Mouse (Mus musculus): ENCODE data around the gene Olfr959. TPM values are rescaled to one million over a fixed set of nuclear protein-coding genes. Genes with fewer than 3 reads are reported as not detected.

Gene Olfr959
- total and polyA plus RNA-seq, 3 experiments: 0.05 TPM; not detected in 2

GRCm38 (mm10) chr9:39557529-39558348, 17.6 kb downstream of the Olfr959 start:
- no peaks in the 10 kb centered on the region for H3K27me3 ChIP-seq (ENCODE audit: insufficient read depth, low read length)
- no peaks in the 10 kb centered on the region for H3K4me1 ChIP-seq (ENCODE audit: insufficient read depth, low read depth, low read length)
- ATAC-seq (ENCODE audit: extremely low read depth, insufficient number of reproducible peaks, low FRiP score, poor library complexity, severe bottlenecking) (no peak), DNase-seq (ENCODE audit: low spot score) (no peak)
- no peaks in the 10 kb centered on the region for H3K36me3 ChIP-seq (replicated peaks)
- no peaks in the 10 kb centered on the region for H3K9me3 ChIP-seq (replicated peaks)
- no peak overlapping the region for H3K4me3 ChIP-seq (ENCODE audit: low read depth, low read length)
- TF ChIP-seq TAL1 (conservative IDR thresholded peaks at IDR 0.05; ENCODE audit: low read depth, low read length) (no peak), CTCF (IDR thresholded peaks at IDR 0.05; ENCODE audit: low read depth, low read length) (no peak), POLR2AphosphoS5 (IDR thresholded peaks at IDR 0.05; ENCODE audit: insufficient replicate concordance, low read depth, low read length) (no peak), GATA1 (IDR thresholded peaks at IDR 0.05; ENCODE audit: borderline replicate concordance, low read length) (no peak), GATA2 (IDR thresholded peaks at IDR 0.05; ENCODE audit: borderline replicate concordance, low read depth, low read length) (no peak)

- H3K4me1 ChIP-seq (ENCODE audit: insufficient read depth, low read depth, low read length): no peaks in the 10 kb centered on the region
- H3K27me3 ChIP-seq (ENCODE audit: insufficient read depth, low read length): no peaks in the 10 kb centered on the region
- TF ChIP-seq GATA2 (IDR thresholded peaks at IDR 0.05; ENCODE audit: borderline replicate concordance, low read depth, low read length): no peak
- TF ChIP-seq GATA1 (IDR thresholded peaks at IDR 0.05; ENCODE audit: borderline replicate concordance, low read length): no peak
- TF ChIP-seq POLR2AphosphoS5 (IDR thresholded peaks at IDR 0.05; ENCODE audit: insufficient replicate concordance, low read depth, low read length): no peak
- no peak for TF ChIP-seq CTCF (IDR thresholded peaks at IDR 0.05; ENCODE audit: low read depth, low read length)
- no peak for TF ChIP-seq TAL1 (conservative IDR thresholded peaks at IDR 0.05; ENCODE audit: low read depth, low read length)
- ATAC-seq (ENCODE audit: extremely low read depth, insufficient number of reproducible peaks, low FRiP score, poor library complexity, severe bottlenecking): no peak
- no peak for DNase-seq (ENCODE audit: low spot score)
- no peaks in the 10 kb centered on the region for H3K9me3 ChIP-seq (replicated peaks)
- no peaks in the 10 kb centered on the region for H3K36me3 ChIP-seq (replicated peaks)
- H3K4me3 ChIP-seq (ENCODE audit: low read depth, low read length): no peak within 1 kb of the TSS
These were observed 21.4 kb downstream of the Olfr959 start, which contains the start of gene Olfr958 for GRCm38 (mm10) chr9:39553946-39554345. Olfr958 (minus strand) TSS chr9:39554054.

GRCm38 (mm10) chr9:39550806-39551205, 24.6 kb downstream of the Olfr959 start:
- no peak for ATAC-seq (ENCODE audit: extremely low read depth, insufficient number of reproducible peaks, low FRiP score, poor library complexity, severe bottlenecking)
- Histone ChIP-seq H3K9me3 (replicated peaks) (no peaks in the 10 kb centered on the region), H3K4me1 (ENCODE audit: insufficient read depth, low read depth, low read length) (no peaks in the 10 kb centered on the region), H3K27me3 (ENCODE audit: insufficient read depth, low read length) (no peaks in the 10 kb centered on the region), H3K36me3 (replicated peaks) (no peaks in the 10 kb centered on the region), H3K4me3 (ENCODE audit: low read depth, low read length) (no peak overlapping the region)
- TF ChIP-seq CTCF (IDR thresholded peaks at IDR 0.05; ENCODE audit: low read depth, low read length) (no peak), GATA1 (IDR thresholded peaks at IDR 0.05; ENCODE audit: borderline replicate concordance, low read length) (no peak), POLR2AphosphoS5 (IDR thresholded peaks at IDR 0.05; ENCODE audit: insufficient replicate concordance, low read depth, low read length) (no peak), TAL1 (conservative IDR thresholded peaks at IDR 0.05; ENCODE audit: low read depth, low read length) (no peak)
- no peak for DNase-seq (ENCODE audit: low spot score)

- no peaks in the 10 kb centered on the region for H3K36me3 ChIP-seq (replicated peaks)
- no peaks in the 10 kb centered on the region for H3K9me3 ChIP-seq (replicated peaks)
- ATAC-seq (ENCODE audit: extremely low read depth, insufficient number of reproducible peaks, low FRiP score, poor library complexity, severe bottlenecking): no peak
- no peak overlapping the region for H3K4me3 ChIP-seq (ENCODE audit: low read depth, low read length)
- H3K27me3 ChIP-seq (ENCODE audit: insufficient read depth, low read length): no peaks in the 10 kb centered on the region
- no peak for DNase-seq (ENCODE audit: low spot score)
- no peaks in the 10 kb centered on the region for H3K4me1 ChIP-seq (ENCODE audit: insufficient read depth, low read depth, low read length)
- no peak for TF ChIP-seq TAL1 (conservative IDR thresholded peaks at IDR 0.05; ENCODE audit: low read depth, low read length)
- no peak for TF ChIP-seq GATA1 (IDR thresholded peaks at IDR 0.05; ENCODE audit: borderline replicate concordance, low read length)
- no peak for TF ChIP-seq CTCF (IDR thresholded peaks at IDR 0.05; ENCODE audit: low read depth, low read length)
- TF ChIP-seq POLR2AphosphoS5 (IDR thresholded peaks at IDR 0.05; ENCODE audit: insufficient replicate concordance, low read depth, low read length): no peak
- TF ChIP-seq GATA2 (IDR thresholded peaks at IDR 0.05; ENCODE audit: borderline replicate concordance, low read depth, low read length): no peak
These were observed 51.6 kb downstream of the Olfr959 start for GRCm38 (mm10) chr9:39523616-39524285.

Other genes with a start within 250 kb of the Olfr959 start
- gene Olfr948, start 249.5 kb downstream of the Olfr959 start, total RNA-seq (2014; fragmentation: Nextera tagmentation): not detected in 2 replicates
- gene Olfr948, start 249.5 kb downstream of the Olfr959 start, total RNA-seq (2017): under 0.01 and 0.06 TPM in 2 replicates
- not detected in 2 replicates for gene Olfr948, start 249.5 kb downstream of the Olfr959 start, polyA plus RNA-seq (2012)
- gene Olfr951, start 188.2 kb downstream of the Olfr959 start, total RNA-seq (2014; fragmentation: Nextera tagmentation): not detected in 2 replicates
- 0.22 TPM in 1 of 2 replicates, not detected in the other for gene Olfr951, start 188.2 kb downstream of the Olfr959 start, total RNA-seq (2017)
- not detected in 2 replicates for gene Olfr951, start 188.2 kb downstream of the Olfr959 start, polyA plus RNA-seq (2012)
- not detected in 2 replicates for gene Olfr952, start 148.4 kb downstream of the Olfr959 start, total RNA-seq (2014; fragmentation: Nextera tagmentation)
- not detected in 2 replicates for gene Olfr952, start 148.4 kb downstream of the Olfr959 start, total RNA-seq (2017)
- gene Olfr952, start 148.4 kb downstream of the Olfr959 start, polyA plus RNA-seq (2012): not detected in 2 replicates
- not detected in 2 replicates for gene Olfr954, start 118.9 kb downstream of the Olfr959 start, total RNA-seq (2014; fragmentation: Nextera tagmentation)
- gene Olfr954, start 118.9 kb downstream of the Olfr959 start, total RNA-seq (2017): 0.06 and 0.11 TPM in 2 replicates
- gene Olfr954, start 118.9 kb downstream of the Olfr959 start, polyA plus RNA-seq (2012): not detected in 2 replicates
- gene Olfr955, start 103.6 kb downstream of the Olfr959 start, total RNA-seq (2014; fragmentation: Nextera tagmentation): not detected in 2 replicates
- 0.17 TPM in 1 of 2 replicates, not detected in the other for gene Olfr955, start 103.6 kb downstream of the Olfr959 start, total RNA-seq (2017)
- gene Olfr955, start 103.6 kb downstream of the Olfr959 start, polyA plus RNA-seq (2012): not detected in 2 replicates
- gene Olfr44, start 81.6 kb downstream of the Olfr959 start, total RNA-seq (2014; fragmentation: Nextera tagmentation): not detected in 2 replicates
- 0.05 TPM in 1 of 2 replicates, not detected in the other for gene Olfr44, start 81.6 kb downstream of the Olfr959 start, total RNA-seq (2017)
- not detected in 2 replicates for gene Olfr44, start 81.6 kb downstream of the Olfr959 start, polyA plus RNA-seq (2012)
- gene Olfr957, start 59.8 kb downstream of the Olfr959 start, total RNA-seq (2014; fragmentation: Nextera tagmentation): not detected in 2 replicates
- gene Olfr957, start 59.8 kb downstream of the Olfr959 start, total RNA-seq (2017): 0.22 TPM in 1 of 2 replicates, not detected in the other
- gene Olfr957, start 59.8 kb downstream of the Olfr959 start, polyA plus RNA-seq (2012): not detected in 2 replicates
- gene Olfr958, start 21.5 kb downstream of the Olfr959 start, total RNA-seq (2014; fragmentation: Nextera tagmentation): not detected in 2 replicates
- gene Olfr958, start 21.5 kb downstream of the Olfr959 start, total RNA-seq (2017): 0.06 and 0.11 TPM in 2 replicates
- not detected in 2 replicates for gene Olfr958, start 21.5 kb downstream of the Olfr959 start, polyA plus RNA-seq (2012)
- gene AW551984, start 28.8 kb upstream of the Olfr959 start, total RNA-seq (2014; fragmentation: Nextera tagmentation): not detected in 2 replicates
- gene AW551984, start 28.8 kb upstream of the Olfr959 start, total RNA-seq (2017): 0.27 TPM in 1 of 2 replicates, not detected in the other
- gene AW551984, start 28.8 kb upstream of the Olfr959 start, polyA plus RNA-seq (2012): not detected in 2 replicates
- gene Olfr148, start 35.1 kb upstream of the Olfr959 start, total RNA-seq (2014; fragmentation: Nextera tagmentation): not detected in 2 replicates
- 0.12 TPM in 1 of 2 replicates, not detected in the other for gene Olfr148, start 35.1 kb upstream of the Olfr959 start, total RNA-seq (2017)
- not detected in 2 replicates for gene Olfr148, start 35.1 kb upstream of the Olfr959 start, polyA plus RNA-seq (2012)
- gene Olfr960, start 45.8 kb upstream of the Olfr959 start, total RNA-seq (2014; fragmentation: Nextera tagmentation): not detected in 2 replicates
- 0.49 TPM in 1 of 2 replicates, not detected in the other for gene Olfr960, start 45.8 kb upstream of the Olfr959 start, total RNA-seq (2017)
- not detected in 2 replicates for gene Olfr960, start 45.8 kb upstream of the Olfr959 start, polyA plus RNA-seq (2012)
- not detected in 2 replicates for gene Olfr961, start 69.5 kb upstream of the Olfr959 start, total RNA-seq (2014; fragmentation: Nextera tagmentation)
- 0.11 and 0.12 TPM in 2 replicates for gene Olfr961, start 69.5 kb upstream of the Olfr959 start, total RNA-seq (2017)
- not detected in 2 replicates for gene Olfr961, start 69.5 kb upstream of the Olfr959 start, polyA plus RNA-seq (2012)
- gene Olfr963, start 91.6 kb upstream of the Olfr959 start, total RNA-seq (2014; fragmentation: Nextera tagmentation): not detected in 2 replicates
- gene Olfr963, start 91.6 kb upstream of the Olfr959 start, total RNA-seq (2017): 0.06 TPM in 1 of 2 replicates, not detected in the other
- gene Olfr963, start 91.6 kb upstream of the Olfr959 start, polyA plus RNA-seq (2012): not detected in 2 replicates
- gene Olfr149, start 131.5 kb upstream of the Olfr959 start, total RNA-seq (2014; fragmentation: Nextera tagmentation): not detected in 2 replicates
- gene Olfr149, start 131.5 kb upstream of the Olfr959 start, total RNA-seq (2017): 0.17 TPM in 1 of 2 replicates, not detected in the other
- not detected in 2 replicates for gene Olfr149, start 131.5 kb upstream of the Olfr959 start, polyA plus RNA-seq (2012)
- not detected in 2 replicates for gene Olfr965, start 135.8 kb upstream of the Olfr959 start, total RNA-seq (2014; fragmentation: Nextera tagmentation)
- gene Olfr965, start 135.8 kb upstream of the Olfr959 start, total RNA-seq (2017): 0.23 TPM in 1 of 2 replicates, not detected in the other
- gene Olfr965, start 135.8 kb upstream of the Olfr959 start, polyA plus RNA-seq (2012): not detected in 2 replicates
- gene Olfr150, start 155.4 kb upstream of the Olfr959 start, total RNA-seq (2014; fragmentation: Nextera tagmentation): not detected in 2 replicates
- gene Olfr150, start 155.4 kb upstream of the Olfr959 start, total RNA-seq (2017): 0.11 TPM in 1 of 2 replicates, not detected in the other
- gene Olfr150, start 155.4 kb upstream of the Olfr959 start, polyA plus RNA-seq (2012): not detected in 2 replicates
- not detected in 2 replicates for gene Olfr967, start 170.7 kb upstream of the Olfr959 start, total RNA-seq (2014; fragmentation: Nextera tagmentation)
- 0.16 TPM in 1 of 2 replicates, not detected in the other for gene Olfr967, start 170.7 kb upstream of the Olfr959 start, total RNA-seq (2017)
- not detected in 2 replicates for gene Olfr967, start 170.7 kb upstream of the Olfr959 start, polyA plus RNA-seq (2012)
- gene Olfr968, start 207.7 kb upstream of the Olfr959 start, total RNA-seq (2014; fragmentation: Nextera tagmentation): not detected in 2 replicates
- gene Olfr968, start 207.7 kb upstream of the Olfr959 start, total RNA-seq (2017): 0.06 and 0.11 TPM in 2 replicates
- not detected in 2 replicates for gene Olfr968, start 207.7 kb upstream of the Olfr959 start, polyA plus RNA-seq (2012)
- gene Olfr969, start 215.4 kb upstream of the Olfr959 start, total RNA-seq (2014; fragmentation: Nextera tagmentation): not detected in 2 replicates
- gene Olfr969, start 215.4 kb upstream of the Olfr959 start, total RNA-seq (2017): not detected in 2 replicates
- gene Olfr969, start 215.4 kb upstream of the Olfr959 start, polyA plus RNA-seq (2012): not detected in 2 replicates
- gene Olfr970, start 233.3 kb upstream of the Olfr959 start, total RNA-seq (2014; fragmentation: Nextera tagmentation): not detected in 2 replicates
- gene Olfr970, start 233.3 kb upstream of the Olfr959 start, total RNA-seq (2017): 0.33 TPM in 1 of 2 replicates, not detected in the other
- gene Olfr970, start 233.3 kb upstream of the Olfr959 start, polyA plus RNA-seq (2012): not detected in 2 replicates